Mouse (Mus musculus) liver, embryonic 14.5 days (tissue): ENCODE data around the gene Btbd1. TPM values are rescaled to one million over a fixed set of nuclear protein-coding genes. Genes with fewer than 3 reads are reported as not detected.

ENCODE experiments used
- ATAC-seq: fragments of 200-750 bp; cut with Nextera tagmentation; 2 replicates; pipeline ENCODE4 v1.8.0; 2017; ENCODE audit warnings: moderate number of reproducible peaks, mild to moderate bottlenecking, moderate library complexity; ENCODE audit not compliant: insufficient read depth
- DNase-seq, 3 experiments: peaks; one replicate each; pipeline ENCODE4 v3.0.0-alpha.2; 2012 to 2013; ENCODE audit warnings: low read depth in 3 of 3, low spot score in 3 of 3
- H3K27ac ChIP-seq: fragments of 300-500 bp; sonication (generic); 2 replicates; pipeline ENCODE4 v1.5.1; 2014; ENCODE audit warnings: moderate library complexity, mild to moderate bottlenecking, control low read depth, inconsistent platforms
- H3K27me3 ChIP-seq: fragments of 300-500 bp; sonication (generic); 2 replicates; pipeline ENCODE4 v1.6.1; 2014; ENCODE audit warnings: mild to moderate bottlenecking, low read length, moderate library complexity; ENCODE audit not compliant: control insufficient read depth, insufficient read depth
- H3K36me3 ChIP-seq: fragments of 300-500 bp; sonication (generic); replicated peaks from 2 replicates; pipeline ENCODE4 v1.6.1; 2014; ENCODE audit warnings: low read depth; ENCODE audit not compliant: control insufficient read depth, insufficient read depth
- H3K4me1 ChIP-seq, 2 experiments: fragments of 200-500 bp in 1 of 2; fragments of 300-500 bp in 1 of 2; sonication (generic) in 1 of 2; replicated peaks; 2 replicates each; pipeline ENCODE4 v1.6.1; 2012 to 2014; ENCODE audit warnings: antibody characterized with exemption in 1 of 2, inconsistent platforms in 1 of 2, low read length in 1 of 2; ENCODE audit not compliant: control insufficient read depth in 2 of 2, insufficient read depth in 2 of 2
- H3K4me2 ChIP-seq: fragments of 300-500 bp; sonication (generic); 2 replicates; pipeline ENCODE4 v1.6.1; 2014; ENCODE audit warnings: low read depth, mild to moderate bottlenecking, control low read depth, moderate library complexity
- H3K4me3 ChIP-seq, 2 experiments: fragments of 200-500 bp in 1 of 2; fragments of 300-500 bp in 1 of 2; sonication (generic) in 1 of 2; 2 replicates each; pipeline ENCODE4 v1.5.1; 2012 to 2014; ENCODE audit warnings: low read depth in 2 of 2, low read length in 2 of 2, mild to moderate bottlenecking in 2 of 2, control low read depth in 1 of 2, inconsistent platforms in 1 of 2, moderate library complexity in 1 of 2; ENCODE audit not compliant: insufficient read depth in 1 of 2
- H3K9ac ChIP-seq: fragments of 300-500 bp; sonication (generic); replicated peaks from 2 replicates; pipeline ENCODE4 v1.6.1; 2014; ENCODE audit warnings: mild to moderate bottlenecking, control low read depth, moderate library complexity
- H3K9me3 ChIP-seq: fragments of 300-500 bp; sonication (generic); 2 replicates; pipeline ENCODE4 v1.6.1; 2016; ENCODE audit warnings: low read length, mixed read lengths; ENCODE audit not compliant: control insufficient read depth
- CTCF ChIP-seq: IDR thresholded peaks from 2 replicates; pipeline ENCODE4 v1.5.1; 2016; ENCODE audit warnings: antibody characterized with exemption, low read depth, control low read depth
- EP300 ChIP-seq: IDR thresholded peaks from 2 replicates; pipeline ENCODE4 v1.6.1; 2016; ENCODE audit warnings: antibody characterized with exemption, low read depth
- WGBS: fragments of 180-500 bp; shearing (Covaris S2); extraction: QIAGEN DNeasy Blood & Tissue Kit; methylation state at CpG from one replicate; pipeline ENCODE4 v1.1.7; 2014; ENCODE audit not compliant: insufficient replicate concordance; 5-methylcytosine and 5-hydroxymethylcytosine counted together
- polyA plus RNA-seq, 2 experiments: library from polyadenylated mRNA; depleted of rRNA in 1 of 2; stranded (reverse) in 1 of 2; unstranded in 1 of 2; fragments of >200 nt; fragmentation: Nextera tagmentation in 1 of 2; extraction: Ambion mirVana in 1 of 2; gene quantifications; 2 replicates each; pipeline versions ENCODE4 v1.2.1 to v1.2.3; 2012 to 2014

The Btbd1 gene
- polyA plus RNA-seq (2012; rRNA removed) (8.8 and 15.3 TPM in 2 replicates), polyA plus RNA-seq (2014; fragmentation: Nextera tagmentation; extraction: Ambion mirVana) (29.1 and 29.8 TPM in 2 replicates)

DNA sequence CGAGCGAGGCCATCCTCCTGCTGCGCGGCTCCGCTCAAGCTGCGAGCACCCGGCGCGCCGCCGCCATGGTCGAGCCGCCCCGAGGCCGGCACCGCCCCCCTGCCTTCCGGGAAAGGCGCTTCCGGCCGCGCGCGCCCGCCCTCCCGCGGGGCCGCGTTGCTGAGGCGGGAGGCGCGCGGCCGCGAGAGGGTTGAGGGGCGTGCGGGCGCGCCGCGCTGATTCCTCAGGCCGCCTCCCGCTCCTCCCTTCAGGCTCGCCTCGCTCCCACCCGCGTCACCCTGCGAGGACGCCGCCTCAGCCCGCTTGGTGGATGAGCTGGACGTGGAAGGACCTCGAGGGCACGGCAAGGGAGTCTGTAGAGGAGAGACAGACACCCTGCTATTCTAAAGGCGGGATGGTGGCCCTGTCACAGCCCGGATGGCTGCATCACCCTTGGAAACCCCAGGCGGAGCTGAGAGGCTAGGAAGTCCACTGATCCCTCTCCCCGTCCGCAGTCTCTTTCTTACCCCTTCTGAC is at the start of gene Btbd1:
Btbd1 (minus strand) TSS at position 53 of the 516 bp plus-strand sequence.
- peak within 1 kb of the TSS; percentile 80 for H3K9ac ChIP-seq
- no peaks in the 10 kb centered on the region for H3K9me3 ChIP-seq
- TF ChIP-seq CTCF (no peak), EP300 (no peak)
- H3K36me3 ChIP-seq: no peaks in the 10 kb centered on the region
- H3K27ac ChIP-seq: peak within 1 kb of the TSS; percentile 65
- under 1% methylated on average over 57 of the region's 58 CpGs for WGBS
- peak within 1 kb of the TSS; percentile 94 for H3K4me2 ChIP-seq
- H3K4me1 ChIP-seq: peaks cover 13 to 22% of the 10 kb centered on the region in 2 experiments
- no peaks in the 10 kb centered on the region for H3K27me3 ChIP-seq
- ATAC-seq (peak; percentile 89), DNase-seq (peak; percentile 64 to 68 (median 65))
- peak within 1 kb of the TSS; percentile 75 to 90 for H3K4me3 ChIP-seq

DNA sequence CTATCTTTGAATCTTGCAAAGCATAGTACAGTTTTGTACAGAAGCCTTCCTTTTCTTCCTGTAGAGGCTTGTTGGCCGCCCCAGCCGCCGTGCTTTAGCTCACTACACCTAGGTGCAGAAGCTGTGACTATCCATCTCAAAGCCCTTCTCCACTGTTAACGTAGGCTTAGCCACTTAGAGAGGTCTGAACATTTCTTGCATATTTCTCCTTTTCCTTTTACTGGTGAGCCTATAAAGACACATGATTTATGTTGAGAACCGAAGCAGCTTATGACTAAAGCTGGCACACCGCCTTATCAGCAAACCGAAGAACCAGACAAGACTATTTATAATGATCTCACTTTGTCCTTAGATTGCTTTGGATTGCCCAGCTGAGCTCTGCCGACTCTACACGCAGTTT is 46.1 kb upstream of the Btbd1 start:
- no peak for TF ChIP-seq EP300
- TF ChIP-seq CTCF: no peak

DNA sequence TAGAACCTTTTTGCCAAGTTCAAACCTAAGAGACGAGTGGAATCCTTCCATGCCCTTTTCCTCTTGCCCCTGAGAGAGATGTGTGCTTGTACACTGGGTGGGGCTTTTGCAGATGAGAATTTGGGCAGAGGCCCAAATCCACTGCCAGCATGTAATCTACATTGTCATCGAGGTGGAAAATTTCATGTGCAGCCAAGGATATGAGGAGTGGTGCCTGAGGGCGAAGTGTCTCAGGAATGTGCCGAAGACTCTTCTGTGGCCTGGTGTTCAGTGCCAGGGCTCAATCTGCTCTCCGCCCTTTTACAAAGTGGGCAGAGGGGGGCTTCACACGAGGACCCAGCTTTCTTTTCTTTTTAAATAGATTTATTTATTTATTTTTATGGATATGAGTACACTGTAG is 45.4 kb upstream of the Btbd1 start:
- ATAC-seq (no peak), DNase-seq (no peak)
- no peak overlapping the region for H3K4me3 ChIP-seq
- no peak for TF ChIP-seq CTCF
- no peak for TF ChIP-seq EP300
- H3K4me2 ChIP-seq: no peak overlapping the region
- WGBS: 64% methylated on average over 6 of the region's 6 CpGs
- H3K27me3 ChIP-seq: peaks cover 5% of the 10 kb centered on the region
- no peak overlapping the region for H3K27ac ChIP-seq
- H3K9me3 ChIP-seq: no peaks in the 10 kb centered on the region
- H3K9ac ChIP-seq: no peak overlapping the region
- H3K4me1 ChIP-seq: no peaks in the 10 kb centered on the region
- no peaks in the 10 kb centered on the region for H3K36me3 ChIP-seq

More for the DNA sequence above, 46.1 kb upstream of the Btbd1 start:
- H3K27me3 ChIP-seq: peaks cover 5% of the 10 kb centered on the region
- no peak overlapping the region for H3K4me3 ChIP-seq
- no peak overlapping the region for H3K4me2 ChIP-seq
- H3K9ac ChIP-seq: no peak overlapping the region
- DNase-seq (no peak), ATAC-seq (no peak)
- no peaks in the 10 kb centered on the region for H3K4me1 ChIP-seq
- WGBS: 67% methylated on average over 9 of the region's 9 CpGs
- H3K27ac ChIP-seq: no peak overlapping the region
- no peaks in the 10 kb centered on the region for H3K36me3 ChIP-seq
- H3K9me3 ChIP-seq: no peaks in the 10 kb centered on the region

DNA sequence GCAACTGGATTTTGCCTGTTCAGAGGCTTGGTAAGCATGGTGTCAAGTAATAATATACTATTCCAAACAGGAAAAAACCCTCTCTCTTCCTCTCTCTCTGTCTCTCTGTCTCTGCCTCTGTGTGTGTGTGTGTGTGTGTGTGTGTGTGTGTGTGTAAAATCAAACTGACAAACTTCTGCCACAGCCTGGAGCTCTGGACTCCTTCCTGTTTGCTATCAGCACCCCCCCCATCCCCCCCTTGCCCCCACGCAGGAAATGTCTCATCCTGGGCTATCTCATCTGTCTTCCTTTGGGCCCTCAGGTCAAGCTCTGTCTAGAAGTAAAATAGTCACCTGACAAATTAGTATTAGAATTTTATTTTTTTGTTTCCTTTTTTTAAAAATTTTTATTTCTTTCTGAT is 44.6 kb upstream of the Btbd1 start:
- H3K4me1 ChIP-seq: no peaks in the 10 kb centered on the region
- H3K9me3 ChIP-seq: no peaks in the 10 kb centered on the region
- no peak for ATAC-seq
- H3K27ac ChIP-seq: no peak overlapping the region
- TF ChIP-seq EP300 (no peak), CTCF (no peak)
- H3K36me3 ChIP-seq: no peaks in the 10 kb centered on the region
- no peak for DNase-seq
- H3K4me3 ChIP-seq: no peak overlapping the region
- H3K9ac ChIP-seq: no peak overlapping the region
- H3K4me2 ChIP-seq: no peak overlapping the region
- H3K27me3 ChIP-seq: peaks cover 2% of the 10 kb centered on the region
- 5% methylated on average over 1 of the region's 1 CpGs for WGBS

DNA sequence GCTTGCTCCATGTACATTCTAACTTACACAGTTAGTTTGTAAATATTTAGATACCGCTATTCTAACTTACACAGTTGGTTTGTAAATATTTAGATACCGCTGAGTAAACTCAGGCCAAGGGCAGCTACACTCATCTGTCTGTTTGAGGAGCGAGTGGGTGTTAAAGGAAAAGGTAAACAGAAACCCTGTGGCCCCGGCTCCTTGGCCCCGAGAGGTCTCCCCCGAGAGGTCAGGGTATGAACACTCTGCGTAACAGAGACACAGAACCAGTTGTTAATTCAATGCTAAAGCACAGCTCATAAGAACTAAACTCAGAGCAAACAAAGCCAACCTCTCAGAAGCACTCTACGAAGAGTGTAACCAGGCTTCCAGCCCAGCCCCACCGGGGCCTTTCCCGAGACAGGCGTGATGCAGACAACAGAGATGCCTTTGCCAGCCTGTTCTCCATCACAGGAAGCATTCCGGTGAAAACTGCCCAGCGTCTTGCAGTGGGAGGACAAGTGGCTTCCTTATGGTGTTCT is 43.3 kb upstream of the Btbd1 start:
- H3K36me3 ChIP-seq: no peaks in the 10 kb centered on the region
- no peak for TF ChIP-seq EP300
- TF ChIP-seq CTCF: no peak
- no peak overlapping the region for H3K4me3 ChIP-seq
- H3K9ac ChIP-seq: no peak overlapping the region
- H3K9me3 ChIP-seq: no peaks in the 10 kb centered on the region
- DNase-seq: no peak
- WGBS: 69% methylated on average over 13 of the region's 13 CpGs
- H3K4me2 ChIP-seq: no peak overlapping the region
- no peak for ATAC-seq
- no peak overlapping the region for H3K27ac ChIP-seq
- H3K27me3 ChIP-seq: peaks cover 5% of the 10 kb centered on the region
- H3K4me1 ChIP-seq: no peaks in the 10 kb centered on the region
